Mouse (Mus musculus) brown adipose tissue, adult 24 weeks (tissue): ENCODE measurements at regions not wholly inside any gene's neighbourhood (a gene's known extent, or its start where the extent isn't known, plus 50 kb on each side); places are given as distances from the start of the nearest gene placed in this dataset.
"Not testable (repeated sequence)": the region's sequence is repeated elsewhere in the genome, so short reads cannot be mapped to it uniquely, and the experiment has no call there.

Experiments
- H3K27ac ChIP-seq: fragments of 200-500 bp; replicated peaks from 2 replicates; pipeline ENCODE4 v1.5.1; 2012; ENCODE audit warnings: low read depth, mild to moderate bottlenecking, low read length
- H3K4me1 ChIP-seq: fragments of 200-500 bp; 2 replicates; pipeline ENCODE4 v1.6.1; 2012; ENCODE audit warnings: low read length, mixed read lengths; ENCODE audit not compliant: control insufficient read depth, insufficient read depth, insufficient read length
- H3K4me3 ChIP-seq: fragments of 200-500 bp; 2 replicates; pipeline ENCODE4 v1.5.1; 2012; ENCODE audit warnings: low read depth, mild to moderate bottlenecking, low read length, moderate library complexity; ENCODE audit not compliant: insufficient read depth

DNA sequence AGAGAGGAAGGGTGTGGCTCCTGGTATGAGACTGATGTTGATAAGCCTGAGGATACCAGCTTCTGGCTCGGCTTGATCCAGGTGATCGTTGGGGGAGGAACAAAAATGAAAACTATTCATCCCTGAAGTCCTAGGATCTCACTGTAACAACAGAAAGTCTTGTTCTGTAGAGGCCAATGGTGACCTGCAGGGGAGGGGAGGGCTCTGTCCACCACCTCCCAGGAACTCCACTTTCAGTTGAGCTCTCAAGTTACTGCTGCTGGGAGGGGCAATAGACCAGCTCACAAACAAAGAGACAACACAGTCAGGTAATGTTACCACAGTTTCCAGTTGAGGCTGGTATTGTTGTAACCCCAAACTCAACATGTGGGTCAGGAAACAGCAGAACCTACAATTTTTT lies 90.5 kb downstream of the Nr2f2 start:
- Histone ChIP-seq H3K4me1 (no peaks in the 10 kb centered on the region), H3K27ac (no peak overlapping the region), H3K4me3 (no peak overlapping the region)

DNA sequence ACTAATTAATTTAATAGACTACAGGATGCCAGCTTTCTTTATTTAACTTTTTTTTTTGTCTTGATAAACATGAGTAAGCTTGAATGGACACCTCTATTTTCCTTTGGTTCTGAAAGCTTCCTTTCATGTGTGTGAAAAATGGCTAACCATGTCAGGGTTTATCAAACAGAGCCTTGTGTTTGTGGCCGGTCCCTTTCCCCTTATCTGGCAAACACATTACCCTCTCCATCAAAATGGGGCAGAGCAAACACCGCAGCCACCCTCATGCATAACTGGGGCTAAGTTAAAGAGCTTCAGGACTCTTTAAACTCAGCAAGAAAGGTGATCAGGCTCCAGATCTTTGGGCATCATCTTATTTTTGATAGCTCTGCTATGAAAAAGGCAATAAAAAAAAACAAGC lies 92.2 kb downstream of the Nr2f2 start:
- H3K4me3 ChIP-seq: no peak overlapping the region
- H3K27ac ChIP-seq: no peak overlapping the region
- no peaks in the 10 kb centered on the region for H3K4me1 ChIP-seq

DNA sequence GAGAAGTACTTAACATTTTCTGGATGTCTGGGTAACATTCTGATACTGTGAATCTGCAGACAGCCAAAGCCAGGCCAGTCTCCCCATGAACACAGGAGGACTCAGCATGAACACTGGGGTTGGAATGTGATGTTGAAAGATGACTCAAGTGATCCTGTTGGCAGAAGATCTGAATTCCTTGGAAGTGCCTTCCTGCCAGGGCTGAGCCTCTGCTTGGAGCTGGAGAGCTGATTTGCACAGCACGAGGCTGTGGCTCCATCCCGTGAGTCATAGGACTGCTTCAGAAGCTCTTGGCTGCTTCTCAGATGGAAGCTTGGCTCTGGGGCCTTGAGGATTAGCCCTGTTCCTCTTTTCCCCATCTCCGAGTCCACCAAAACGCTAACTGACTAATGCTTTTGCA lies 99.5 kb downstream of the Nr2f2 start:
- H3K4me1 ChIP-seq: no peaks in the 10 kb centered on the region
- no peak overlapping the region for H3K4me3 ChIP-seq
- no peak overlapping the region for H3K27ac ChIP-seq

DNA sequence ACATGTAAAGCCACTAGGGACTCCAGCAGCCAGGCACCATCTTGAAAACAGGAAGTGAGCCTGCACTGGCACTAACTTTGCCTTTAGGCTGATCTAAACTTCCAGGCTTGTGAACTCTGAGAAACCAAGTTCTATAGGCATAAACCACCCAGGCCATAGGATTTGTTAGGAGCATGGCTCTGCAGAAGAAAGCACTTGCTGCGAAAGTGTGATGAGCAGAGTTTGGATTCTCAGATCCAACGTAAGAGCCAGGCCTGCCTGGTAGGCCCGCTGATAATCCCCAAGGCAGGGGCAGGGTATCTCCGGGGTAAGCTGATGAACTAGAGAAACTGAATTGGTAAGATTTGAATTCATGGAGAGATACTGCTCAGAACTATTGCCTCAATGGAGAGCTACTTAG lies 109.7 kb downstream of the Nr2f2 start:
- no peaks in the 10 kb centered on the region for H3K4me1 ChIP-seq
- H3K4me3 ChIP-seq: no peak overlapping the region
- H3K27ac ChIP-seq: no peak overlapping the region

DNA sequence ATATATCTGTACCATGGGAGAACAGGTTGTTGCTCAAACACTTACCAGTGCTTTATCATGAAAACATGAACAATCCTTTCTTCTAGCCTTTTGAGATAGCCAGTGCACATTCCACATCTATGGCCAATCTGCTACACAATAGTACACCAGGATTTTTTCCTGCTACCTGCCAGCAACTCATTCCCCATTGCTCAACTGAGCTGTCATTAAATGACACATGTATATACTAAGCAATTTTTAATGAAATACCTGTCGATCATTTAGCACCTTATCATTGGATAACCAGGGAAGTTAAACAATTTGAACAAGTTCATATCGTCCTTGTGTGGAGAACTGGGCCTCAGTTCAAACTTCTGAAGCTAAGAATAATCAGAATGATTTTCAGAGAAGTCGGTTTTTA lies 111.5 kb downstream of the Nr2f2 start:
- Histone ChIP-seq H3K4me1 (no peaks in the 10 kb centered on the region), H3K27ac (no peak overlapping the region), H3K4me3 (no peak overlapping the region)

DNA sequence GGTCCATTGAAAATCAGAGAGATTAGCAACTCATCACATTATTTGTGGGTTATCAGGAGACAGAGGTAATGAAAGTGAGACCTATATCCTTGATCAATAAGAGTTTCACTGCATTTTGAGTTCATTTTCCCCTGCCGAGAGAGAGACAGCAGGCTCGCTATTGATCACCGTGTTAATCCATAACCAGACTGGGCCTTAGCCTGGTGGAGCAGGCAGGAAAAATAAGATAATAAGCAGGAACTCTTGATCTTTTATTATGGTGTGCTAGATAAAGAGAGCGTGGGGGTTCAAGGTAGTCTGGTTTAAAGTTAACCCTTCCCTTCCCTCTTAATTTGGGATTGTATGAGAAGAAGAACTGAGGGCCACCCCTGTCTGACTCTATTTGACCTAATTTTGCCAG lies 113.3 kb downstream of the Nr2f2 start:
- Histone ChIP-seq H3K4me3 (no peak overlapping the region), H3K4me1 (no peaks in the 10 kb centered on the region), H3K27ac (no peak overlapping the region)

DNA sequence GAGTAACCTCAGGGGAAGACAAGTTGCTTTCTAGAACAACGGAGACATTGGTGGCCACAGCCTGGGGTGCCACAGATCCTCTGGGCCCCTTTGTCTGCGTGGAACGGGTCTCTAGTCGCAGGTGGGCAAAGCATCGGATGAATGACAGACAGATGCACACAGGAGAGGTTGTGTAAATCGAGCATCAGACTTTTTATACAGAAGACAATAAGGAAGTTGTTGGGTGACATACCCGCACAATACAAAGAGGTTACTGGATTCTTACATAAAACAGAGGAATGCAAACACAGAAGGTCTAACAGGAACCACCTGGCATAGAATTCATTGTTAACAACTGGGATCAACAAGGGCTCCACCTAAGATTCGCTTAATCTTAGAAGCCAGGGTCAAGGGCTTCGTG lies 127.5 kb downstream of the Nr2f2 start:
- not testable (repeated sequence) for H3K4me3 ChIP-seq, H3K4me1 ChIP-seq, H3K27ac ChIP-seq

DNA sequence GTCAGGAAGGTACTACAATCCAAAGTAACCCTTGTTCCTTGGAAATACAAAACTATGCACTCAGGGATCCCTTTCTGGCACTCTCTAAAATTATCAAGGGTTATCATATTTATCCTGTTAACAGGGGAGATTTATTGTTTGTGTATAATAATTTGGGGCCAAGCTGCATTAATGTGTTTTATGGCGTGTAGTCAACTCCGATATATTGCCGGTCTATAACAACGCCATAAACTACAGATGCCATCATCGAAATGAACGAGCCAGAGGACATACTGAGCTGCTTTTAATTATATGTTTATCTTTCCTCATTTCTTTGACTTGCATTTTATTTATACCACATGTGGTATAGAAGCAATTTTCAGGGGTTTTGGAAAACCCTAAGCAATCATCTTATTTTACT lies 147.2 kb downstream of the Nr2f2 start:
- no peak overlapping the region for H3K4me3 ChIP-seq
- H3K27ac ChIP-seq: no peak overlapping the region
- H3K4me1 ChIP-seq: no peaks in the 10 kb centered on the region

DNA sequence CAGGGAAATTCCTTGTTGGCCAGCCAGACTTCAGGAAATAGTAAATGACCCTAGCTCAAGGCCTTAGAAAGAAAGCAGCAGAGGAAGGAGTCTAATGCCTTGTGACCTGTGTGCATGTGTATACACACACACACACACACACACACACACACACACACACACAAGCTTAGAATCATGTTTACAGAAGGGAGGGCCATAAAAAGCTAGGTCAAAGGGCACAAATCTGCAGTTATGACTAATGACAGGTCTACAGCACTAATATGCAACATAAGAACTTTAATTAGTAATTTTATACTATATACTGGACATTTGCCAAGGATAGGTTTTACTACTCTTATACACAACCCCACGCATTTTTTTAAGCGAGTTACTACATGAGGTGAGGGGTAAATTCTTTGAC lies 149.4 kb downstream of the Nr2f2 start:
- Histone ChIP-seq H3K4me3 (no peak overlapping the region), H3K4me1 (no peaks in the 10 kb centered on the region), H3K27ac (no peak overlapping the region)

DNA sequence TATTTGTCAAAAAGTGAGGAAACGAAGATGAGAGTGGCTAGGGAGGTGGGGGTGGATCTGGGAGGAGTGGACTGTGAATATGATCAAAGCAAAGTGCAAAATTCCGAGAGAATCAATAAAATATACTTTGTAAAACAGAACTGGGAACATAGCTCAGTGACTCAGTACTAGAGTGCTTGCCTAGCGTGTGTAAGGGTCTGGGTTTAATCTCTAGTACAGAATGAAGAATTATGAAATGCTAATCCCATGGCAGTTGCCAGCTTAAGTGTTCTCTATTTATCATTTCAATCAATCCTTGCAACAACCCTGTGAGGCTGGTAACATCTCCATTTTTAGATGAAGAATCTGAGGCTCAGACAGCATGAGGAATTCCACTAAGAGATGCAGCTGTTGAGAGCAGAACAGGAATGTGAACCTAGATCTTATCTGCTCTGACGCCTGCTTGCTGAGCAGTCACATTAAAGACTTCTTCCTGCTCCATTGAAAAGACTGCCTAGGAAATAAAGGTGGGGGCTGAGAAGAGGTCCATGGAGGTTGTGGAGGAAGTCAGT lies 152.5 kb downstream of the Nr2f2 start:
- Histone ChIP-seq H3K4me1 (no peaks in the 10 kb centered on the region), H3K4me3 (no peak overlapping the region), H3K27ac (no peak overlapping the region)

DNA sequence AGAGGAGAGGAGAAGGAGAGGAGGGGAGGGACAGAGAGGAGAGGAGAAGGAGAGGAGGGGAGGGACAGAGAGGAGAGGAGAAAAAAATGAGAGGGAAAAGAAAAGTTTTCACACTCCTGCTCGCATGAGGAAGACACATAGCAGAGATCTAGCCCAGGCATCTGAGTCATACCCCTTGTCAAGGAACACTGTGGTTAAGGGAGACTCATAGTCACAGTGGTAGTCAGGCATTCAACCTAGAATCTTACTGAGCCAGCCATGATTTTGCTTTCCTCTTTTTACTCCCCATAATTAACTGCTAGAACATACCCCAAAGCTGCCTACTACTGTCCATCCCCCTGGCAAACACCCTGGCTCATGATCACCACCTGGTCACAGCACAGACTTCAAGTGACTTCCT lies 160.6 kb downstream of the Nr2f2 start:
- Histone ChIP-seq H3K4me1 (no peaks in the 10 kb centered on the region), H3K27ac (no peak overlapping the region), H3K4me3 (no peak overlapping the region)

DNA sequence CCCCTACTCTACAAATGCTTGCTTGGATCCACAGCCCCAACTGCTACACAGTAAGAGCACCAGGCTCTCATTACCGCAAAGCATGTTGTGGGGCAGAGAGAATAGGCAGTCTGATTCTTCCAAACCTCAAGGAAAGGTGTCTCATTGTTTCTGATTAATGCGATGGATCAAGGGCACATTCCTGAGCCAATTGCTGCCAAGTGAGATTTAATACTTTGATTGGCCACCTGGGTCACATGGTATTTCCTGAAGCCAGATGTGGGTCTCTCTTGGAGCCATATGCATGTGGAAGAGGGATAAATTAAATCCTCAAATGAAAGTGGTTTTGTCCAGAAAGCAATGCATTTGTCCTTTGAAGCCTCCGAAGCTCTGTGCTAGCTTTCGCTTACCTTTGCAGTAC lies 166.3 kb downstream of the Nr2f2 start:
- Histone ChIP-seq H3K27ac (no peak overlapping the region), H3K4me3 (no peak overlapping the region)

DNA sequence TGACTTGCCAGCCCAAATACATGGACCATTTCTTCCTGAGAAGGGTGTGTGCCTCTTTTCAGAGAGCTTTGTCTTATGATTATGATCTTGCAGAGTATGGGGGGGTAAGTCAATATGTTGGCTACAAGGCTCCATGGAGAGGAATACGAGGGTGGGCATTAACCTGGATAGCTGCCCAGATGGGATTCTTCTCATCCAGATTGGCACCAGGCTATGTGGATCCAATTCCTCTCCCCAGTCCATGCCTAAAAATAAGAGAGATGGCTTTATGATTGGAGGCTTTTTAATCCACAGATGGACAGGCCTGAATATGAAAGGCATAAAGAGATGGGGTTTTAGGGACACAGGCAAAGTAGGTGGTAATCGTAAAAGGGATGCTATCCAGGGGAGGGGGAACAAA lies 187.6 kb downstream of the Nr2f2 start:
- no peak overlapping the region for H3K4me3 ChIP-seq
- no peaks in the 10 kb centered on the region for H3K4me1 ChIP-seq

More for the DNA sequence above, 166.3 kb downstream of the Nr2f2 start:
- no peaks in the 10 kb centered on the region for H3K4me1 ChIP-seq

DNA sequence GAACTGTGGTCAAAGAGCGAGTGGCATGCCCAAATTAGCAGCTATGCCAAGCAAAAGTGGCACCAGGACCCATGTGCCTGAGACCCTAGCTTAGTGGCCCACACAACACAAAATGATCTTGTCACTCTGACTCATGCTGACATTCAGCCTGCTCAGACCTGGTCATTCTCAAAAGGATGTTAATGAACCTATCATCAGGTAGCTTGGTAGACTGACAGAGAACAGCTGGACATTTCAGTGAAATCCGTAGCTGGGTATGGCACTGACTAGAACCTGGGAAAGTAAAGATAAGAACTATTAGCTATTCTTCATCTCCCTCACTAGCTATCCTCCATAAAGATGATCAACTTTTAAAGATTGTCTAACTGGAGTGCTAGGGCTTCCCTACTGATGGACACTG lies 188.5 kb downstream of the Nr2f2 start:
- Histone ChIP-seq H3K4me1 (no peaks in the 10 kb centered on the region), H3K27ac (no peak overlapping the region), H3K4me3 (no peak overlapping the region)

More for the DNA sequence above, 187.6 kb downstream of the Nr2f2 start:
- H3K27ac ChIP-seq: no peak overlapping the region

DNA sequence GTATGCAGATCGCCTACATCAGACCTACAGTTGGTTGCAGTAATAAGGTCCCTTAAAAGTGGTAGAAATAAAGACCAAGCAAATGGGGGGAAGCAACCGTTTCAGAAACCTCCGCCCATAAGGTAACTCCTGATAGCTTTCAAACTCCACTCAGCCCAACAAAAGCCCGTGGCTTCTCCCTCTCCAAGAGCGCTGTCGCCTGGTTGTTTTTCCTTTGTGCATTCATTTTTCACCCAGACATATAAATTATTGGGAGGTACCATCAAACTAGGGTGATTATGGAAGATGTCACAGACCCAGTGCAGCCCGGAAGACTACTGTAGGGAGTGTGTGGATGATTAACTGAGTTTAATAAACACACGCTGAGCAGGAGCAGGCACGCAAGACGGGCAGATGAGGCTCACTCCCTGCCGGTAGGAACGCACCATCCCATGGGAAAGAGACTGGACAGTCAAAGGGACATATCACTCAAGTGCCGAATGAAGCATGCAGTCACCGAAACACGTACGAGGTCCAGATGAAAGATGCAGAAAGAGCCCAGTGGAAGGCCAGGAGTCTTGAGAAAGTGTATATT lies 189.8 kb downstream of the Nr2f2 start:
- no peak overlapping the region for H3K27ac ChIP-seq
- H3K4me3 ChIP-seq: no peak overlapping the region
- H3K4me1 ChIP-seq: no peaks in the 10 kb centered on the region

DNA sequence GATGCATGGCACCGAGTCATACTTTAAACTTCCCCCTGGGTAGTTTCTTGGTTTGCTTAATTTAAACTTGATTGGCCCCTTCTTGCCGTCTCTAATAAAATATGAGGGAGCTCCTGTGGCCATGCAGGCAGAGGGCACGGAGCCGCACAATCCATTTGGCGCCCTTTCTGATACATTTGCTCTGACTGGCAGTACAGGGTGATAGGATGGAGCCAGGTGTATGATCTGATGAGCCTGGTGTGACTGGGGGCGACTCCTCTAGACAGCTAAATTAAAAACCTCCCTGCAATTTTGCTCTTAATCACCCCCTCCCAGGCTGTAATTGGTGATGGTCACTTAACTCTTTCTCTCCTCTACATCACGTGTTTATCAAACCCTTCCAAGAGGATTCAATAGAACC lies 190.4 kb downstream of the Nr2f2 start:
- H3K4me1 ChIP-seq: no peaks in the 10 kb centered on the region
- no peak overlapping the region for H3K4me3 ChIP-seq
- no peak overlapping the region for H3K27ac ChIP-seq

DNA sequence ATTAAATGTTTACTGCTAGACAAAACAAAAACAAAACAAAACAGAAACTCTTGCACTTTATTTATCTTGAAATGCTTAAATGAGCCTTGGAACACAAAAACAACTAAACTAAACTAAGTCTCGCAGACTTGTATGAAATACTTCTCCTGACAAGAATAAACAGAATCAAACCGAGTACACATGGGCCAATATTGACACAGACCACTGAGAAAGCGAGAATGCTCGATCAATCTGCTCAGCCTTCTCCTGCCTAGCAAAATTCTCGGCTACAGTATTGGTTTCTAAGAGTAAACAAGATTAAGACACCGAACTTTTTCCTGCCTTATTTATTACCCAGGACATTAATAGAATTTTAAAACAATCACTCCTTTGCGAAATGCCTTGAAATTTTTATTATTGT lies 194.1 kb downstream of the Nr2f2 start:
- Histone ChIP-seq H3K27ac (no peak overlapping the region), H3K4me1 (no peaks in the 10 kb centered on the region), H3K4me3 (no peak overlapping the region)
